In the genomic region with DNA sequence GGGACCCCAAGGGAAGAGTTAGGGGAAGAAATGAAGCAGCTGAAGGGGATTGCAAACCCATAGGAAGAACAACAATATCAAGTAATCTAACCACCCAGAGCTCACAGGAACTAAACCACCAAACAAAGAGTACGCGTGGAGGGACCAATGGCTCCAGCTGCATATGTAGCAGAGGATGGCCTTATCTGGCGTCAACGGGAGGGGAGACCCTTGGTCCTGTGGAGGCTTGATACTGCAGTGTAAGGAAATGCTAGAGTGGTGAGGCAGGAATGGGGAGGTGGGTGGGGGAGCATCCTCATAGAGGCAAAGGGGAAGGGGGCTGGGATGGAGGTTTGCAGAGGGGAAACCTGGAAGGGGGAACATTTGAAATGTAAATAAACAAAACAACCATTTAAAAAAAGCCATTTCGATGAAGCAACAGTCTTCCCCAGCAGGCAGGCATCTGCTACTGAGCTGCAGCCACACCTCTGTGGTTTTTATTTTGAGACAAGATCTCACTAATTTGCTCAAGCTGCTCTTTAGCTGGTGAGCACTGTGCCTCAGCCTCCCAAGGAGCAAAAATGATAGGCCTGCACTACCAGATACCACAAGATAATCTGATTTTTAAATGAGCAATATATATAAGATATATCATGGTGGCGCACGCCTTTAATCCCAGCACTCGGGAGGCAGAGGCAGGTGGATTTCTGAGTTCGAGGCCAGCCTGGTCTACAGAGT, we compare ENCODE assay signal across 27 mouse cellular contexts.
DNase-seq lines count a peak whose midpoint lies in the region; ATAC-seq lines count a peak whose summit lies in the region.
"Had no signal": no experiment of that assay in that cellular context is flagged by ENCODE, and none has a peak within 500 bp of the region (broad histone marks: within the 10 kb centered on the region; RNA-seq: fewer than 3 reads in every experiment).

No protein-coding gene starts in this region.

- H3K9me3 ChIP-seq in liver, embryonic 11.5 days (ENCODE audit: control insufficient read depth, low read length), result no peaks in the 10 kb centered on the region
- H3K9me3 ChIP-seq in neural tube, embryonic 11.5 days (ENCODE audit: control insufficient read depth, low read length), result no peaks in the 10 kb centered on the region
- H3K9me3 ChIP-seq in liver, embryonic 13.5 days (replicated peaks), result no peaks in the 10 kb centered on the region
- H3K9me3 ChIP-seq: embryonic facial prominence, embryonic 13.5 days; embryonic facial prominence, embryonic 15.5 days; forebrain, embryonic 10.5 days; forebrain, embryonic 12.5 days had no signal

- peak; percentile 85 for ATAC-seq in liver, embryonic 11.5 days (replicated peaks; ENCODE audit: low FRiP score)
- 0 out of 2 replicates have a peak, but pooled peaks have one; percentile 20 for ATAC-seq in neural tube, embryonic 11.5 days (ENCODE audit: insufficient read depth, low FRiP score, low TSS enrichment)
- peak; percentile 77 for ATAC-seq in liver, embryonic 13.5 days (ENCODE audit: low read depth)
- ATAC-seq: activated CD4-positive, CD25-positive, alpha-beta regulatory T cell, adult 4 months; CD4-positive, CD25-positive, alpha-beta regulatory T cell, adult 4 months; forebrain, embryonic 14.5 days; forebrain, embryonic 16.5 days had no signal

- H3K4me1 ChIP-seq in liver, embryonic 11.5 days (replicated peaks; ENCODE audit: control insufficient read depth, insufficient read depth, low read length), result no peaks in the 10 kb centered on the region
- H3K4me1 ChIP-seq in neural tube, embryonic 11.5 days (ENCODE audit: control insufficient read depth, insufficient read depth, low read length), result no peaks in the 10 kb centered on the region
- no peaks in the 10 kb centered on the region; the same call in 1 of the 2 replicates for H3K4me1 ChIP-seq in liver, embryonic 13.5 days (replicated peaks)
- H3K4me1 ChIP-seq: embryonic facial prominence, embryonic 13.5 days; embryonic facial prominence, embryonic 15.5 days; forebrain, embryonic 10.5 days; forebrain, embryonic 12.5 days had no signal

- no peak overlapping the region for H3K9ac ChIP-seq in liver, embryonic 11.5 days (ENCODE audit: low read depth, low read length)
- H3K9ac ChIP-seq in neural tube, embryonic 11.5 days (ENCODE audit: low read length), result no peak overlapping the region
- H3K9ac ChIP-seq in liver, embryonic 13.5 days, result no peak overlapping the region
- H3K9ac ChIP-seq: embryonic facial prominence, embryonic 13.5 days; embryonic facial prominence, embryonic 15.5 days; forebrain, embryonic 12.5 days had no signal

- no peak overlapping the region for H3K27ac ChIP-seq in liver, embryonic 11.5 days (ENCODE audit: low read depth, low read length)
- H3K27ac ChIP-seq in neural tube, embryonic 11.5 days (ENCODE audit: low read depth, low read length), result no peak overlapping the region
- H3K27ac ChIP-seq in liver, embryonic 13.5 days, result no peak overlapping the region
- H3K27ac ChIP-seq: embryonic facial prominence, embryonic 13.5 days; embryonic facial prominence, embryonic 15.5 days; forebrain, embryonic 10.5 days; forebrain, embryonic 12.5 days had no signal

- no peak for DNase-seq in liver, embryonic 11.5 days (ENCODE audit: low spot score)
- no peak for DNase-seq in liver
- DNase-seq in neural tube, embryonic 11.5 days (ENCODE audit: low spot score), result no peak
- DNase-seq in neural tube, embryonic 10.5 days (ENCODE audit: extremely low spot score, low spot score), result no peak
- DNase-seq in liver, embryonic 13.5 days, result peak; percentile 9
- DNase-seq in testis, postnatal 10 days (ENCODE audit: low spot score), result no peak
- DNase-seq in cerebellum, postnatal 14 days, result no peak
- DNase-seq: adrenal gland, adult 8-10 months; adrenal gland, postnatal 14 days; adrenal gland, postnatal 36 days; B cell, adult 2 months; cerebellum, adult 11-12 months; cerebellum, adult 2 months; cerebellum, adult 9-10 months; cerebellum, postnatal 10 days; cerebellum, postnatal 36 days; embryo, embryonic 11 days had no signal

- no peaks in the 10 kb centered on the region for H3K27me3 ChIP-seq in liver, embryonic 11.5 days (replicated peaks; ENCODE audit: control insufficient read depth, insufficient read depth, low read length)
- H3K27me3 ChIP-seq in neural tube, embryonic 11.5 days (ENCODE audit: control insufficient read depth, insufficient read depth, low read length), result no peaks in the 10 kb centered on the region
- H3K27me3 ChIP-seq in liver, embryonic 13.5 days, result no peaks in the 10 kb centered on the region
- H3K27me3 ChIP-seq: CH12.LX; embryonic facial prominence, embryonic 13.5 days; embryonic facial prominence, embryonic 15.5 days; forebrain, embryonic 12.5 days had no signal

- no peaks in the 10 kb centered on the region for H3K36me3 ChIP-seq in liver, embryonic 11.5 days (ENCODE audit: control insufficient read depth, insufficient read depth, low read length)
- H3K36me3 ChIP-seq in neural tube, embryonic 11.5 days (ENCODE audit: control insufficient read depth, insufficient read depth, low read length), result no peaks in the 10 kb centered on the region
- no peaks in the 10 kb centered on the region for H3K36me3 ChIP-seq in liver, embryonic 13.5 days
- H3K36me3 ChIP-seq: embryonic facial prominence, embryonic 15.5 days; forebrain, embryonic 12.5 days had no signal

- no peak overlapping the region for H3K4me2 ChIP-seq in liver, embryonic 11.5 days
- no peak overlapping the region for H3K4me2 ChIP-seq in neural tube, embryonic 11.5 days (ENCODE audit: low read depth)
- H3K4me2 ChIP-seq in liver, embryonic 13.5 days, result no peak overlapping the region
- H3K4me2 ChIP-seq: embryonic facial prominence, embryonic 13.5 days; embryonic facial prominence, embryonic 15.5 days; forebrain, embryonic 12.5 days had no signal

- 58% methylated on average over 9 of the region's 9 CpGs for WGBS in liver, embryonic 11.5 days
- 87% methylated on average over 9 of the region's 9 CpGs for WGBS in neural tube, embryonic 11.5 days
- 48% methylated on average over 9 of the region's 9 CpGs for WGBS in liver, embryonic 13.5 days (ENCODE audit: insufficient replicate concordance)

- no peak overlapping the region for H3K4me3 ChIP-seq in liver, embryonic 11.5 days (ENCODE audit: low read depth, low read length)
- H3K4me3 ChIP-seq in neural tube, embryonic 11.5 days (ENCODE audit: low read depth, low read length), result no peak overlapping the region
- H3K4me3 ChIP-seq in liver, embryonic 13.5 days (replicated peaks), result no peak overlapping the region
- H3K4me3 ChIP-seq: embryonic facial prominence, embryonic 13.5 days; embryonic facial prominence, embryonic 15.5 days; erythroblast, embryonic 14.5 days; forebrain, embryonic 10.5 days; forebrain, embryonic 12.5 days had no signal

Comparison
In these comparisons a context has a peak if more than half of its experiments do, and no peak if none do; other contexts are left out.
1. ATAC-seq: peak in every context shown above with its lines; median percentile 85 in liver, embryonic 11.5 days; 77 in liver, embryonic 13.5 days; 20 in neural tube, embryonic 11.5 days.